In genomic region chr1:133069275-133070120, GRCm38 (mm10) we compare ENCODE assay signal across 8 mouse cellular contexts. TPM values are rescaled to one million over a fixed set of nuclear protein-coding genes. Genes with fewer than 3 reads are reported as not detected.
DNase-seq lines count a peak whose midpoint lies in the region; ATAC-seq and TF ChIP-seq lines count a peak whose summit lies in the region.

No protein-coding gene starts in this region.

- H3K4me2 ChIP-seq in forebrain, postnatal 0 days (ENCODE audit: low read depth): no peak overlapping the region
- no peak overlapping the region for H3K4me2 ChIP-seq in intestine, postnatal 0 days (replicated peaks; ENCODE audit: low read depth)

- WGBS in forebrain, postnatal 0 days: 78% methylated on average over 12 of the region's 12 CpGs
- 65% methylated on average over 12 of the region's 12 CpGs for WGBS in intestine, postnatal 0 days

- no peaks in the 10 kb centered on the region for H3K9me3 ChIP-seq in forebrain, postnatal 0 days (ENCODE audit: low read length)
- no peaks in the 10 kb centered on the region for H3K9me3 ChIP-seq in intestine, postnatal 0 days (ENCODE audit: control insufficient read depth)

- no peak overlapping the region for H3ac ChIP-seq in C2C12 (ENCODE audit: control insufficient read depth, insufficient read length, low read depth)

- H3K79me3 ChIP-seq in C2C12 (ENCODE audit: low read depth): no peaks in the 10 kb centered on the region

- no peak overlapping the region for H3K4me3 ChIP-seq in C2C12 (ENCODE audit: insufficient read depth, poor library complexity, severe bottlenecking)
- no peak overlapping the region for H3K4me3 ChIP-seq in forebrain, postnatal 0 days (ENCODE audit: low read depth, low read length)
- H3K4me3 ChIP-seq in intestine, postnatal 0 days (ENCODE audit: low read depth, low read length): no peak overlapping the region

- peak; percentile 40 to 65 for DNase-seq in heart, adult 18-20 months
- no peak for DNase-seq in heart, postnatal 25 days (ENCODE audit: low spot score)
- no peak for DNase-seq in forebrain, postnatal 0 days
- DNase-seq in right cerebral cortex, adult 18-20 months: no peak
- no peak for DNase-seq in frontal cortex, postnatal 14 days (ENCODE audit: low spot score in 2 of 2)
- no peak for DNase-seq in embryo, embryonic 11 days

- no peaks in the 10 kb centered on the region for H3K36me3 ChIP-seq in C2C12 (ENCODE audit: control insufficient read depth, insufficient read depth)
- H3K36me3 ChIP-seq in forebrain, postnatal 0 days (ENCODE audit: insufficient read depth): peaks cover 26% of the 10 kb centered on the region
- H3K36me3 ChIP-seq in intestine, postnatal 0 days (ENCODE audit: control insufficient read depth, insufficient read depth): peaks cover 29% of the 10 kb centered on the region

- no peaks in the 10 kb centered on the region for H3K27me3 ChIP-seq in C2C12 (ENCODE audit: control insufficient read depth, insufficient read depth, insufficient read length)
- H3K27me3 ChIP-seq in forebrain, postnatal 0 days (ENCODE audit: insufficient read depth, low read length): no peaks in the 10 kb centered on the region
- H3K27me3 ChIP-seq in intestine, postnatal 0 days (replicated peaks; ENCODE audit: control insufficient read depth, insufficient read depth, low read length): no peaks in the 10 kb centered on the region

- TF ChIP-seq CTCF in C2C12 (IDR thresholded peaks at IDR 0.05; ENCODE audit: control insufficient read depth, insufficient read depth, insufficient read length): no peak
- TF ChIP-seq CTCF in forebrain, postnatal 0 days (IDR thresholded peaks at IDR 0.05; ENCODE audit: low read depth): no peak
- TF ChIP-seq CTCF in intestine, postnatal 0 days (IDR thresholded peaks at IDR 0.05; ENCODE audit: low read depth): no peak

- H3K4me1 ChIP-seq in forebrain, postnatal 0 days (ENCODE audit: insufficient read depth): peaks cover 9% of the 10 kb centered on the region; the same call in 1 of the 2 replicates
- H3K4me1 ChIP-seq in intestine, postnatal 0 days (replicated peaks; ENCODE audit: control insufficient read depth, insufficient read depth, low read length): peaks cover 2% of the 10 kb centered on the region; the same call in 1 of the 2 replicates

- 0 out of 2 replicates have a peak, but pooled peaks have one; percentile 18 for ATAC-seq in forebrain, postnatal 0 days
- no peak for ATAC-seq in intestine, postnatal 0 days

- intact Hi-C loops in heart, postnatal 25 days (cut with DNase I): no loop called here

- no peaks in the 10 kb centered on the region for H3K79me2 ChIP-seq in C2C12 (ENCODE audit: control insufficient read depth, insufficient read depth)

- H3K9ac ChIP-seq in forebrain, postnatal 0 days: no peak overlapping the region
- H3K9ac ChIP-seq in intestine, postnatal 0 days (ENCODE audit: low read depth, low read length): peak overlapping the region; percentile 34

- H3K27ac ChIP-seq in forebrain, postnatal 0 days (ENCODE audit: low read depth, low read length): peak overlapping the region; percentile 9; the same call in 1 of the 2 replicates
- no peak overlapping the region for H3K27ac ChIP-seq in intestine, postnatal 0 days (ENCODE audit: low read depth, low read length)

TF ChIP-seq in C2C12, 6 proteins besides CTCF, POLR2A, EP300 and RAD21:
- TF ChIP-seq MYOD1 (IDR thresholded peaks at IDR 0.05; ENCODE audit: control insufficient read depth, insufficient read length, low read depth) (peak; percentile 46), MAX (IDR thresholded peaks at IDR 0.05) (no peak)

RNA-seq across cellular contexts. Expression of gene Pik3c2b, which starts 24.0 kb away (rescaled TPM):
- total RNA-seq in heart, adult 18-20 months (2021): 10 to 100 TPM; 13.9 to 14.3 TPM
- 10 to 100 TPM; 19.9 to 21.2 TPM for total RNA-seq in heart, postnatal 25 days (2021)
- polyA plus RNA-seq in C2C12 (2012; fragmentation: generic; extraction: Trizol): 0.39 TPM
- total RNA-seq in forebrain, postnatal 0 days (2014; rRNA removed): 17.1 and 18.3 TPM in 2 replicates
- polyA plus RNA-seq in forebrain, postnatal 0 days (2015; fragmentation: Nextera tagmentation; extraction: Ambion mirVana): 5.7 and 7.2 TPM in 2 replicates
- polyA plus RNA-seq in intestine, postnatal 0 days (2015; fragmentation: Nextera tagmentation; extraction: Ambion mirVana): 3.1 TPM in 2 replicates

RNA-seq across cellular contexts. Expression of gene Mdm4, which starts 39.1 kb away (rescaled TPM):
- 10 to 100 TPM; 19.7 to 27.7 TPM for total RNA-seq in heart, adult 18-20 months (2021)
- total RNA-seq in heart, postnatal 25 days (2021): 10 to 100 TPM; 25.0 to 29.0 TPM
- polyA plus RNA-seq in C2C12 (2012; fragmentation: generic; extraction: Trizol): 7.4 TPM
- total RNA-seq in forebrain, postnatal 0 days (2014; rRNA removed): 60.4 and 74.8 TPM in 2 replicates
- 22.2 and 27.4 TPM in 2 replicates for polyA plus RNA-seq in forebrain, postnatal 0 days (2015; fragmentation: Nextera tagmentation; extraction: Ambion mirVana)
- 10.0 and 13.1 TPM in 2 replicates for polyA plus RNA-seq in intestine, postnatal 0 days (2015; fragmentation: Nextera tagmentation; extraction: Ambion mirVana)

Comparison
In these comparisons a context has a peak if more than half of its experiments do, and no peak if none do; other contexts are left out.
1. DNase-seq: peak in heart, adult 18-20 months (2 of 2); none in heart, postnatal 25 days (single experiment), forebrain, postnatal 0 days (single experiment), right cerebral cortex, adult 18-20 months (single experiment), frontal cortex, postnatal 14 days (0 of 2) and embryo, embryonic 11 days (single experiment).